ENCODE assay signal across 10 mouse cellular contexts in the genomic region with DNA sequence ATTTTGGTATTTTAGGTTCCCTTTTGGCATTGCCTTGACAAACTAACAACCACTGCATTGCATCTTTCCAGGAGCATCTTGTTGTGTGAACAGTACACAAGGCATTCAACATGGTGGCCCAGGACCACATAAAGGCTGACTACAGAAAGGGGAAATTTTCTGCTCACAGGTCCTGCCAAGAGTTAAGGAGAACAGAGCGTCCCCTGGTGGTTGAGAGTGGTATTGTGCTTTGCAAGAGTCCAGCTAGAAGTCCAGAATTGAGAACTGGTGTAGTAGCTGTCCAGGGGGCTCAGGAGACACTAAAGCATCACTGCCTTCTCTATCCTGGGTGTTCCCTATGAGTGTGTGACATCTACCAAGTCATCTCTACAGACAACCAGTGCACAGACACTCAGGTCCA. TPM values are rescaled to one million over a fixed set of nuclear protein-coding genes. Genes with fewer than 3 reads are reported as not detected.
DNase-seq lines count a peak whose midpoint lies in the region; ATAC-seq and TF ChIP-seq lines count a peak whose summit lies in the region.
"Had no signal": no experiment of that assay in that cellular context is flagged by ENCODE, and none has a peak within 500 bp of the region (broad histone marks: within the 10 kb centered on the region; RNA-seq: fewer than 3 reads in every experiment).

No protein-coding gene starts in this region.

- H3K4me2 ChIP-seq in heart, postnatal 0 days (ENCODE audit: low read depth, low read length): no peak overlapping the region
- H3K4me2 ChIP-seq in liver, postnatal 0 days (ENCODE audit: low read depth, low read length): no peak overlapping the region
- H3K4me2 ChIP-seq: embryonic facial prominence, embryonic 12.5 days; limb, embryonic 13.5 days had no signal

- no peak for DNase-seq in heart, adult 2 months
- no peak for DNase-seq in heart, postnatal 25 days (ENCODE audit: low spot score)
- peak; percentile 16 to 34 for DNase-seq in urinary bladder, adult 18-20 months (ENCODE audit: low spot score in 2 of 2)
- no peak for DNase-seq in urinary bladder, postnatal 4 days (ENCODE audit: low spot score in 2 of 2)
- DNase-seq in c-Kit-positive CD71-positive TER-119-negative erythroid progenitor cells, embryonic 14.5 days (ENCODE audit: low read depth): peak; percentile 35
- no peak for DNase-seq in heart, postnatal 0 days (ENCODE audit: low spot score)
- peak; percentile 74 for DNase-seq in liver, postnatal 0 days
- peak; percentile 71 for DNase-seq in testis, postnatal 10 days (ENCODE audit: low spot score)

- H3K9me3 ChIP-seq in heart, postnatal 0 days (replicated peaks; ENCODE audit: control insufficient read depth, low read length): no peaks in the 10 kb centered on the region
- H3K9me3 ChIP-seq in liver, postnatal 0 days (ENCODE audit: low read length): no peaks in the 10 kb centered on the region
- H3K9me3 ChIP-seq: embryonic facial prominence, embryonic 12.5 days; limb, embryonic 13.5 days had no signal

- no peak overlapping the region for H3K27ac ChIP-seq in heart, adult 2 months
- no peak overlapping the region for H3K27ac ChIP-seq in heart, postnatal 0 days (ENCODE audit: low read depth)
- H3K27ac ChIP-seq in liver, postnatal 0 days (ENCODE audit: low read depth): no peak overlapping the region
- H3K27ac ChIP-seq: embryonic facial prominence, embryonic 12.5 days; limb, embryonic 13.5 days had no signal

- no peak overlapping the region for H3K9ac ChIP-seq in heart, adult 2 months (ENCODE audit: low read depth, low read length)
- H3K9ac ChIP-seq in heart, postnatal 0 days (replicated peaks; ENCODE audit: low read depth, low read length): no peak overlapping the region
- no peak overlapping the region for H3K9ac ChIP-seq in liver, postnatal 0 days (replicated peaks)
- H3K9ac ChIP-seq: embryonic facial prominence, embryonic 12.5 days; limb, embryonic 13.5 days had no signal

- H3K36me3 ChIP-seq in heart, adult 2 months (ENCODE audit: control insufficient read depth, insufficient read depth, low read length): no peaks in the 10 kb centered on the region
- H3K36me3 ChIP-seq in heart, postnatal 0 days (replicated peaks; ENCODE audit: control insufficient read depth, insufficient read depth, low read length): no peaks in the 10 kb centered on the region
- no peaks in the 10 kb centered on the region for H3K36me3 ChIP-seq in liver, postnatal 0 days (replicated peaks; ENCODE audit: insufficient read depth, low read length)
- H3K36me3 ChIP-seq: embryonic facial prominence, embryonic 12.5 days; limb, embryonic 13.5 days had no signal

- H3K4me1 ChIP-seq in heart, adult 2 months (ENCODE audit: control insufficient read depth, insufficient read depth, low read length): no peaks in the 10 kb centered on the region
- 0 out of 2 replicates have a peak, but pooled peaks cover under 1% of the 10 kb centered on the region for H3K4me1 ChIP-seq in heart, postnatal 0 days (ENCODE audit: control insufficient read depth, insufficient read depth)
- H3K4me1 ChIP-seq in liver, postnatal 0 days (ENCODE audit: insufficient read depth): no peaks in the 10 kb centered on the region
- H3K4me1 ChIP-seq: limb, embryonic 13.5 days had no signal

- no peaks in the 10 kb centered on the region for H3K27me3 ChIP-seq in heart, adult 2 months (ENCODE audit: control insufficient read depth, insufficient read depth, low read length)
- H3K27me3 ChIP-seq in heart, postnatal 0 days (ENCODE audit: control insufficient read depth, insufficient read depth, low read length): no peaks in the 10 kb centered on the region
- H3K27me3 ChIP-seq in liver, postnatal 0 days (ENCODE audit: insufficient read depth, low read length): no peaks in the 10 kb centered on the region
- H3K27me3 ChIP-seq: embryonic facial prominence, embryonic 12.5 days; limb, embryonic 13.5 days had no signal

- peak; percentile 77 for TF ChIP-seq CTCF in heart, adult 2 months (IDR thresholded peaks at IDR 0.05)
- TF ChIP-seq CTCF in heart, postnatal 0 days (IDR thresholded peaks at IDR 0.05; ENCODE audit: low read depth): peak; percentile 62
- TF ChIP-seq CTCF in liver, postnatal 0 days (IDR thresholded peaks at IDR 0.05; ENCODE audit: low read depth): peak; percentile 94

- 0% methylated on average over 1 of the region's 1 CpGs for WGBS in heart, adult 2 months
- WGBS in heart, postnatal 0 days: 0% methylated on average over 1 of the region's 1 CpGs
- 3% methylated on average over 1 of the region's 1 CpGs for WGBS in liver, postnatal 0 days (ENCODE audit: insufficient replicate concordance)

- intact Hi-C loops in heart, adult 2 months (cut with DNase I): no loop called here
- intact Hi-C loops in heart, postnatal 25 days (cut with DNase I): no loop called here

- no peaks in the 10 kb centered on the region for H3K79me2 ChIP-seq in heart, adult 2 months (replicated peaks; ENCODE audit: control insufficient read depth, insufficient read depth, low read length)

- no peak overlapping the region for H3K4me3 ChIP-seq in heart, adult 2 months
- no peak overlapping the region for H3K4me3 ChIP-seq in heart, postnatal 0 days (ENCODE audit: low read depth, low read length)
- no peak overlapping the region for H3K4me3 ChIP-seq in liver, postnatal 0 days (ENCODE audit: low read depth, low read length)
- H3K4me3 ChIP-seq: embryonic facial prominence, embryonic 12.5 days; limb, embryonic 13.5 days had no signal

- ATAC-seq in heart, postnatal 0 days (ENCODE audit: insufficient read depth, low read depth): no peak
- no peak for ATAC-seq in liver, postnatal 0 days

- no peak for TF ChIP-seq EP300 in heart, adult 2 months (IDR thresholded peaks at IDR 0.05; ENCODE audit: insufficient read depth, low read depth, low read length)
- no peak for TF ChIP-seq EP300 in heart, postnatal 0 days (IDR thresholded peaks at IDR 0.05; ENCODE audit: low read depth)
- TF ChIP-seq EP300 in liver, postnatal 0 days (IDR thresholded peaks at IDR 0.05; ENCODE audit: low read depth): no peak

- TF ChIP-seq POLR2A in heart, adult 2 months (IDR thresholded peaks at IDR 0.05; ENCODE audit: insufficient read depth, low read depth, low read length): no peak

RNA-seq across cellular contexts. Expression of gene Ihh, which starts 49.0 kb away (rescaled TPM):
- total RNA-seq in heart, adult 2 months (2021): under 1 TPM; 0.14 to 0.16 TPM
- polyA plus RNA-seq in heart, adult 2 months (2012; rRNA removed): 0.04 and 0.23 TPM in 2 replicates
- under 1 TPM in 1 of 2 experiments, not detected in 1; 0.11 TPM for total RNA-seq in heart, postnatal 25 days (2021)
- total RNA-seq in heart, postnatal 0 days (2014; rRNA removed; ENCODE audit: low replicate concordance): 0.35 TPM in 1 of 2 replicates, not detected in the other
- 0.05 TPM in 2 replicates for polyA plus RNA-seq in heart, postnatal 0 days (2015; fragmentation: Nextera tagmentation; extraction: Ambion mirVana)
- 1.1 TPM in 2 replicates for polyA plus RNA-seq in liver, postnatal 0 days (2015; fragmentation: Nextera tagmentation; extraction: Ambion mirVana)

Comparison
In these comparisons a context has a peak if more than half of its experiments do, and no peak if none do; other contexts are left out.
1. DNase-seq: peak in urinary bladder, adult 18-20 months (2 of 2), c-Kit-positive CD71-positive TER-119-negative erythroid progenitor cells, embryonic 14.5 days (single experiment), liver, postnatal 0 days (single experiment) and testis, postnatal 10 days (single experiment); none in heart, adult 2 months (0 of 2), heart, postnatal 25 days (single experiment), urinary bladder, postnatal 4 days (0 of 2) and heart, postnatal 0 days (single experiment).
2. Peak in every context shown above with its lines, with median percentiles within 50 percentile points of each other: CTCF ChIP-seq.